Mouse (Mus musculus) limb, embryonic 10.5 days (tissue): ENCODE data around the gene Sh3bp5l. TPM values are rescaled to one million over a fixed set of nuclear protein-coding genes. Genes with fewer than 3 reads are reported as not detected.
"Not testable (repeated sequence)": the region's sequence is repeated elsewhere in the genome, so short reads cannot be mapped to it uniquely, and the experiment has no call there.

Experiments
- DNase-seq: peaks from one replicate; pipeline ENCODE4 v3.0.0-alpha.2; 2017; ENCODE audit warnings: low spot score
- H3K27ac ChIP-seq: fragments of 300-500 bp; sonication (generic); 2 replicates; pipeline ENCODE4 v1.5.1; 2016; ENCODE audit warnings: mild to moderate bottlenecking
- H3K27me3 ChIP-seq: fragments of 300-500 bp; sonication (generic); 2 replicates; pipeline ENCODE4 v1.6.1; 2016; ENCODE audit warnings: low read depth, mild to moderate bottlenecking; ENCODE audit not compliant: poor library complexity, severe bottlenecking
- H3K36me3 ChIP-seq: fragments of 300-500 bp; sonication (generic); 2 replicates; pipeline ENCODE4 v1.6.1; 2016; ENCODE audit warnings: mild to moderate bottlenecking, moderate library complexity
- H3K4me1 ChIP-seq: fragments of 300-500 bp; sonication (generic); 2 replicates; pipeline ENCODE4 v1.6.1; 2016
- H3K4me3 ChIP-seq: fragments of 300-500 bp; sonication (generic); 2 replicates; pipeline ENCODE4 v1.5.1; 2016; ENCODE audit warnings: mild to moderate bottlenecking, moderate library complexity
- H3K9me3 ChIP-seq: fragments of 300-500 bp; sonication (generic); replicated peaks from 2 replicates; pipeline ENCODE4 v1.6.1; 2016; ENCODE audit warnings: mild to moderate bottlenecking
- WGBS: fragments of 180-500 bp; shearing (Covaris S2); methylation state at CpG from one replicate; pipeline ENCODE4 v1.1.7; 2016; 5-methylcytosine and 5-hydroxymethylcytosine counted together
- polyA plus RNA-seq: library from polyadenylated mRNA; unstranded; fragments of >200 nt; fragmentation: Nextera tagmentation; extraction: Ambion mirVana; gene quantifications from 2 replicates; pipeline ENCODE4 v1.2.1, GENCODE M21; 2016

The Sh3bp5l gene
- polyA plus RNA-seq = 35.2 and 37.7 TPM in 2 replicates

DNA sequence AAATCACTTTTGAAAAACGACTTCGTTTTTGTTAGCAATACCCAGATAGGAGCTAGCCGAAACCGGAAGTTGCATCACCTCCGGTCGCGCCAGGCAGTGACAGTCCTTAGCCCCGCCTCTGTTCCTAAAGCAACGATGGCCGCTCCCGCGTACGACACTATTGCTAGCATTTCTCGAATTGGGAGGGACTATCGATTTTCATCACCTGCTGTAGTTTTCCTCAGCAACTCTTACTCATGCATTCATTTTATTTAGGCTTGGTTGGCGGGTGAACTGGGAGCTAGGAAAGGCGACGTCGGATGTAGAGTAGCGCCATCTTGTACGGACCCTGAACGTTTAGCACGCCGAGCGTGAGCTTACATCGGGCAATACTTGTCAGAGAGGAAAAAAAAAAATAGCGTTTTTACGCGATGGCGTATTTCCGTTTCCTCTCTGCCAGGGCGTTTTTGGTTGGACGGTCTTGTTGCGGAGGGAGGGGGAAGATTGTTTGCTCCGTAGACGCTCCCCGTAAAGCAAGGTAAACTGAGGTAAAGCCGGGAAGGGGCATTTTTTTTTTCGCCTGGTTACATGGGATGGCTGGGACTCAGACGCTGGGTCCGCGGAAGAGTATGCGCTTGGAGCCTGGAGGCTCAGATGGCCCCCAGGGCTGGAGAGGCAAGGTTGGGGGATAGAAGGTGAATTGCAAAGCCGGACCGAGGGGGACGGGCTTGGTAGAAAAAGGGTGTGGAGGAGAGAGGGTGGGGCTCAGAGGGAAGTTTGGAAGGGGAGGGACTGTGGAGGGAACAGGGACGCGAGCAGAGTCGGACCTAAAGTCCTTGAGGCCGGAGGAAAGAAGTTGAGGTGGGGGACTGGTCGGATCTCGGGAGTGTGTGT, at the start of gene Sh3bp5l, which contains the start of gene Zfp672:
Gene Sh3bp5l, plus strand, starts transcription at position 449 of the 873 bp plus-strand sequence.
Gene Zfp672, minus strand, starts transcription at position 64 of the 873 bp plus-strand sequence.
- Histone ChIP-seq H3K4me3 (peak within 1 kb of the TSS; percentile 93), H3K27me3 (no peaks in the 10 kb centered on the region), H3K36me3 (peaks cover 52% of the 10 kb centered on the region), H3K27ac (peak within 1 kb of the TSS; percentile 93), H3K4me1 (peaks cover 16% of the 10 kb centered on the region), H3K9me3 (no peaks in the 10 kb centered on the region)
- DNase-seq = peak; percentile 89
- WGBS = under 1% methylated on average over 52 of the region's 52 CpGs

DNA sequence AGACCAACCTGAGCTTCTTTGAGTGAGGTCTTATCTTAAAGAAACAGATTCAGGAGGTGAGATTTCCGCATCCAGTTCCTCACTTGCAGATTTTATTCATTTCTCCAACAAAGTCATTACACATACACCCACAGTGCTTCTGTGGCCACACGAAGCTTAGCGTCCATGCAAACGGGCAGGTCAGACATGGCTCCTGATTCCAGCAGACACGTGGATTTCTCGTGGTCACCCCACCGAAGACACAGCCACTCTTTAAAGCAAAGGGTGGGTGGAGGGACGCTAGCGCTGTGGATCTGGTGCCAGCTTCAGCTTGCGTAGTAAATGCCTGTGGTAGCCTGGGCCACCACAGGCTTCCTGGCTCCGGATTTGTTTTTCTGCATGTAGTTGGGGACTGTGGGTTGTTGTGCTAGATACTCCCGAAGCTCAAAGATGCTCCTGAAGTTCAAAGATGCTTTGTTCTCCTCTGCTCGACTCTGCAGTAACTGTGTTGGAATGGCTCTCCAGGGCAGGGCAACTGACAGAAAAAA, 48.5 kb upstream of the Sh3bp5l start:
- no peak overlapping the region for H3K4me3 ChIP-seq
- H3K9me3 ChIP-seq = no peaks in the 10 kb centered on the region
- no peak overlapping the region for H3K27ac ChIP-seq
- WGBS = 87% methylated on average over 13 of the region's 13 CpGs
- no peaks in the 10 kb centered on the region for H3K36me3 ChIP-seq
- DNase-seq = no peak
- no peaks in the 10 kb centered on the region for H3K27me3 ChIP-seq
- H3K4me1 ChIP-seq = no peaks in the 10 kb centered on the region

DNA sequence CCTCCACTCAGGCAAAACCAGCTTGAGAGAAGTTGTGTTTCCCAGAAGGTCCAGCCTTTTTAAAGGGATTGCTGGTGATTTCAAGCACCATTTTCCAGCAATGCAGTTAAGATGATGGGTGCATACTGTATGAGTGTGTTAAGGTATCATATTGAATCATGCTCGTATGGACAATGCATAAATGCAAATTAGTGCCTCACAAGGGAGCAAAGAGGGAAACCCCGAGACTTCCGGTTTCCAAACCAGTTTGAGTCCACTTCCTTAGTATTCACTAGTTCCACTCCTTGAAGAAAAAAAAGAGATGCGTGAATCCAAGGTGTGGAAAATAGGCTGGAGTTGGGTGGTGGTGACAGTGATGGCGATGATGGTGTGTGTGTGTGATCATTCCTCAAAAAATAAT, 48.0 kb upstream of the Sh3bp5l start:
- Histone ChIP-seq H3K9me3 (no peaks in the 10 kb centered on the region), H3K27me3 (no peaks in the 10 kb centered on the region), H3K4me1 (no peaks in the 10 kb centered on the region), H3K4me3 (no peak overlapping the region), H3K27ac (no peak overlapping the region), H3K36me3 (no peaks in the 10 kb centered on the region)
- no peak for DNase-seq
- 89% methylated on average over 5 of the region's 5 CpGs for whole genome bisulfite sequencing

DNA sequence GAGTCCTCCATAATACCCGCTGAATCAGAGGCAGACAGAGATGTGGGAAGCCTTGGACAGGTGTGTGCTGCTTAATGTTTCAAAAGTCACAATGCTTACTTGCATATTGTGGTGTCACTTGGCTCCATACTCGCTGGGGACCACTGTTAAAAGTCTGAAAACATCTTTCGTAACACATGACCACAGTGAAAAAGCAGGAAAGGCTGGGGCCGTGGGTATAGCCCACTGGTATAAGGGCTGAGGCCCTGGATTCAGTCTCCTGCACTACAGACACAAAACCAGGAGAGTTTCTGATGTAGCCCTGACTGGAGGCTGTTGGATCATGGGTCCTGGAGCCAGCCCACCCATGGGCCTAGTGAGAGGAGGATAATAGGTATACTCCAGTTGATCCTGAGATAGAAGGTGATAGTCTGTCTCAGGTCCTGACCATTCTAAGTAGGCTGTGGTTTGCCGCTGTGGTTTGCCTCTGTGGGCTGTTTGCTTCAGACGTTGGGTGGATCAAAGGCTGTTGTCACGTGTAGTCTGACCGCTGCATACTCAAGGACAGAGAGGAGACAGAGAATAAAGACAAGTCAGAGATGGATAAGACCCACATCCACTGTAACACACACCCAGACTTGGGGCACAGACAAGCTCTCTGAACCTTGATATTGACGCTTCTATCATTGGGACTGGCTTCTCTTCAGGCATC, 40.4 kb upstream of the Sh3bp5l start:
- no peaks in the 10 kb centered on the region for H3K36me3 ChIP-seq
- no peak overlapping the region for H3K27ac ChIP-seq
- DNase-seq = no peak
- no peaks in the 10 kb centered on the region for H3K4me1 ChIP-seq
- no peaks in the 10 kb centered on the region for H3K9me3 ChIP-seq
- WGBS = 76% methylated on average over 9 of the region's 9 CpGs
- H3K27me3 ChIP-seq = no peaks in the 10 kb centered on the region
- no peak overlapping the region for H3K4me3 ChIP-seq

DNA sequence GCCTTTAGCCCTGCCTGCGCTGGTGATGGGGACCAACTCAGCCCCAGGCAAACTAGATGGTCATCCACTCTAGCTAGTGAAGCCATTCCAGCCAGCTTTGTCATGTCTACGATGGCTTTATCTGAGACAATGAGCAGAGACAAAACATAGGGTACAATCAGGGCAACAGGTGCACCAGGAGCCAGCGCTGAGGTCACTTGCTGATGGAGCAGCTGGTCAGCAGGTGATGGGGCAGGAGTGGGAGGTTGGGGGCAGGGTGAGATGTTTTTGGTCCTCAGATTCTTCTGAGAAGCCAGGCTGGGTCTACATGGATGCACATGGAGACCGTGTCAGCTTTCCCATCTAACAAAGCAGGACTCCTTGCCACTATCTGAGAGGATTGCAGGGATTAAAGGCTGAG, 39.7 kb upstream of the Sh3bp5l start:
- 89% methylated on average over 4 of the region's 4 CpGs for WGBS
- DNase-seq = no peak
- no peaks in the 10 kb centered on the region for H3K27me3 ChIP-seq
- H3K4me1 ChIP-seq = no peaks in the 10 kb centered on the region
- H3K4me3 ChIP-seq = no peak overlapping the region
- no peaks in the 10 kb centered on the region for H3K36me3 ChIP-seq
- H3K27ac ChIP-seq = no peak overlapping the region
- H3K9me3 ChIP-seq = no peaks in the 10 kb centered on the region

DNA sequence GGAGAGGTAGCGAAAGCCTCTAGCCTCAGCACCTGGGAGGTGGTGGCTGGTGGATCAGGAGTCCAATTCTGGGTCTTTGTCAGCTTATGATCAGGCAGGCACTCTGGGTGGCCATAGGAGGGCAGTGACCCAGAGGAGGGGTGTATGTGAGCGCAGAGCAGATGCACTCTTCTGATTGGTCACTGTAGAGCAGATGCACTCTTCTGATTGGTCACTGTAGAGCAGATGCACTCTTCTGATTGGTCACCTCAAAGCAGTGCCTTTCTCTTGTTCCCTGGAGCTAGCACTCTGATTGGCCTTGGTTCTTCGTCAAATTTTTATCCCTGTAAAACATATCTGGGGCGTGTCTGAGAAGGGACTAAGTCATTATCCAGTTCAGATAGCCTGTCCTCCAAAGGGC, 37.7 kb upstream of the Sh3bp5l start:
- no peak overlapping the region for H3K4me3 ChIP-seq
- no peaks in the 10 kb centered on the region for H3K9me3 ChIP-seq
- 49% methylated on average over 4 of the region's 4 CpGs for WGBS
- H3K4me1 ChIP-seq = no peaks in the 10 kb centered on the region
- H3K27ac ChIP-seq = no peak overlapping the region
- no peaks in the 10 kb centered on the region for H3K27me3 ChIP-seq
- no peak for DNase-seq
- H3K36me3 ChIP-seq = no peaks in the 10 kb centered on the region

DNA sequence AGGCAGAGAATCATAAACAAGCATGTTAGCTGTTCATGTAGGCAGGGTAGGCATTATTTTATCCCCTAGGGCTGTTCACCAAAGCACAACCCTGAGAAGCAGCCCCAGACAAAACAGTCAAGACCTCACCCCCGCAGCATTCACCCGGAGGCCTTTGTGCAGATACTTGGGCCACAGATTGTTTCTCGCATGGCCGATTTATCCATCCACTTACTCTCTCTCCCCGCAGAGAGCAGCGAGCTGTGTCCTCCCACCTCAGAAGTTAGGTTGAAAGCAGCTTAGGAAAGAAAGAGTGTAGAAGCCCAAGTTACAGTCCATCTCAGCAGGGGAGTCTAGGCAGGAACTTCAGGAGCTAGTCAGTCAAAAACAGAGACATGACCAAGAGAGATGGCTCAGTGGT, 33.1 kb upstream of the Sh3bp5l start:
- WGBS = 90% methylated on average over 6 of the region's 6 CpGs
- no peak overlapping the region for H3K27ac ChIP-seq
- H3K9me3 ChIP-seq = no peaks in the 10 kb centered on the region
- H3K36me3 ChIP-seq = no peaks in the 10 kb centered on the region
- DNase-seq = no peak
- no peaks in the 10 kb centered on the region for H3K27me3 ChIP-seq
- 0 out of 2 replicates have a peak, but pooled peaks cover 8% of the 10 kb centered on the region for H3K4me1 ChIP-seq
- no peak overlapping the region for H3K4me3 ChIP-seq

DNA sequence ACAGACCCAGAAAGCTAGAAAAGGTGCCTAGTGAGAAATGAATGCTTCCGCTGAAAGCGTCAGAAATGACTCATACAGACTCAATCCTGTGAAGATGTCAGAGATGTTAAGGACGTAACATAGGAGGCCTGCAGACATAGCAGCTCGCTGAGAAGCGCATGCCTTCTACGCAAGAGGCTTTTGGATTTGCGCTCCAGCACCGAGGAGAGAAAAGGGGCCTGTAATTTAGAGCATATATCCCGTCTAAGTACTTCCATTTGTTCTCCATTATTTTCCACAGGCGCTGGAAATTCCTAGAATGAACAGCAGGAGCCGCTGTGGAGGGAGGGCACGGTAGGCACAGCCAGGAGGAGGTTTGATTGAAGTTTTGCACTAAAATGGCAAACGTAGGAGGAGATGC, 29.5 kb upstream of the Sh3bp5l start:
- peak; percentile 79 for DNase-seq
- H3K36me3 ChIP-seq = no peaks in the 10 kb centered on the region
- H3K27ac ChIP-seq = no peak overlapping the region
- no peaks in the 10 kb centered on the region for H3K27me3 ChIP-seq
- peaks cover 12% of the 10 kb centered on the region for H3K4me1 ChIP-seq
- H3K9me3 ChIP-seq = no peaks in the 10 kb centered on the region
- WGBS = 17% methylated on average over 13 of the region's 13 CpGs
- H3K4me3 ChIP-seq = peak overlapping the region; percentile 66

DNA sequence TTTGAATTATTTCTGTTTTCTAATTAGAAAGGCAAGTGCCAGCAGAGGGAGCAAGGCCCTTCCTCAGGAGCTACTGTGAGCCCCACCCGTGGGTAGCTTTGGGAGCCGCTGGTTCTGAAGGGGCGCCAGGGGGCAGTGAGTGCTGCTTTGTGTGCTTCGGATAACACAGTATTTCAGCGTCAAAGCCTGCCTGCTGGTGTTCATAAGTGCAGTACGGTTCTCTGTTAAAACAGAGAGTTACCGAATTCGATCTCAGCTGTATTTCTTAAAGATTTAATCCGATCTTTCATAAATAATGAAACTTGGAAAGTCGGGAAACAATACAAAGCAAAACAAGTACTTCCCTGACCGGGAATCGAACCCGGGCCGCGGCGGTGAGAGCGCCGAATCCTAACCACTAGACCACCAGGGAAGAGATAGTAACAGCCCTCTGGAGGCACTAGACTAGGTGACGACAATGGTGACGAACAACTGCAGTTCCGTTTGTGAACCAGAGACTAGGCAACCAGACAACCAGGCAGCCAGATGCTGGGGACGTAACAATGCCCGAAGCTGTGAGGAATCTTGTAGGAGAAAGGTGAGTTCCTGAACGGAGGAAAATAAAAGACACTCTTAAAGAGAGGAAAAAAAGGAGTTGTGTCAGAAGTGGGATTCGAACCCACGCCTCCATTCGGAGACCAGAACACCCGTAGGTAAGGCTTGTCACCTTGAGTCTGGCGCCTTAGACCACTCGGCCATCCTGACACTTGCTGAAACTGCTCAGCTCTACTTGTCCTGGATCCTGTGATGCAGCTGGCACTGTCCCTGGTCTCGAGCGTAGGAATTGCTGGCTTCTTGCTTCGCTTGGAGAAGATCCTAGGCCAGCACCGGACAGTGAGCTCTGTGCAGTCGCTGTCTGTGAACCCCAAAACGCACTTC, 28.4 kb upstream of the Sh3bp5l start:
- H3K4me1 ChIP-seq = peaks cover 21% of the 10 kb centered on the region
- peak; percentile 99 for DNase-seq
- no peaks in the 10 kb centered on the region for H3K36me3 ChIP-seq
- H3K9me3 ChIP-seq = no peaks in the 10 kb centered on the region
- H3K4me3 ChIP-seq = peak overlapping the region; percentile 66
- no peaks in the 10 kb centered on the region for H3K27me3 ChIP-seq
- H3K27ac ChIP-seq = peak overlapping the region; percentile 87
- WGBS = under 1% methylated on average over 36 of the region's 36 CpGs

DNA sequence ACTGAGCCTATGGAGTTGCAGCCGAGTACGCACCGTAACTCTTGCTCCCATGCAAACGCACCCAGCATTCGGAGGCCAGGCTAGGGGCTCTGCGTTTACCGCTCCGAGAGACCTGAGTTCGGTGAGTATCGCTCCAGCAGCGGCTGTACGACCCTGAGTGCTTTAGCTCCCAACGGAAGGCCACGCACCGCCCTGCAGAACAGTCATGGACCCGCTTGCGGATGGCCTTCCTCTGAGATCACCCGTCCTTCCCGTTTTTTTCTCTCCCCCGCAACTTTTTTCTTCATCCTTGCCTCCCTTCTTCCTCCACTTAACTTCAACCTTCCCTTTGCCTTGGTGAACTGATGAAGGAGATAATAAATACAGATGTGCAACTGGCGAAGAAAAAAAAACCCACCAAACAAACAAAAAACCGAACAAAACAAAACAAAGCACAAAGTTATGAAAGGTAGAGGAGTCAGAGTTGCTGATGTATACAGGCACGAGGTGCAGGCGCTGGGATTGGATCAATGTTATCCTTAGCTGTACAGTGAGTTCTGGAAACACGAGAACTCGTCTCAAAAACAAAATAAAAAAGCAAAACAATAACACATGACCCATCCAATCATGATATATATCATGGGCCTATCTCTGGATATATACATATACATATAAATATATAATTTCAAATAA, 27.6 kb upstream of the Sh3bp5l start:
- Histone ChIP-seq H3K4me3 (peak overlapping the region; percentile 66), H3K4me1 (peaks cover 29% of the 10 kb centered on the region), H3K36me3 (no peaks in the 10 kb centered on the region), H3K27ac (peak overlapping the region; percentile 87), H3K27me3 (no peaks in the 10 kb centered on the region), H3K9me3 (no peaks in the 10 kb centered on the region)
- DNase-seq = no peak
- 2% methylated on average over 26 of the region's 26 CpGs for WGBS

DNA sequence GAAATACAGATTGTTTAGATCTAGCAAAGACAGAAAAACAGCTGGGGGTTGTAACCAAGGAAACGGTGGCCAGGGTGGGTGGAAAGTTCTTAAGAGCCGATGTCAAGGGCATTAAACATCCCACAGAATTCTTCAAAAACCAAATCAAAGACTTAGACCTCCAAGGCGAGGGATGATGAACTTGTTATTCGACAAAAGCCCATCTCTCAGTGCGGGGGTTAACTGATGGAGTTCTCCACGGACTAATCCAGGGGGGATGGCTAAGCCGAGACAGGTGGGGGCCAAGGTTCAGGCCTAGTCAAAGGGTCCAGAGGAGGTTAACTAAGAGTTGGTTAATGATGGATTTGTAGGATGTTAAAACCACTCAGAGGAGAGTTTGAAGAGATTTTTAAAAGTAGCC, 26.9 kb upstream of the Sh3bp5l start:
- H3K4me3 ChIP-seq = peak overlapping the region; percentile 22; the same call in 1 of the 2 replicates
- DNase-seq = no peak
- no peak overlapping the region for H3K27ac ChIP-seq
- no peaks in the 10 kb centered on the region for H3K9me3 ChIP-seq
- H3K27me3 ChIP-seq = no peaks in the 10 kb centered on the region
- 30% methylated on average over 7 of the region's 7 CpGs for WGBS
- no peaks in the 10 kb centered on the region for H3K36me3 ChIP-seq
- peaks cover 32% of the 10 kb centered on the region for H3K4me1 ChIP-seq

DNA sequence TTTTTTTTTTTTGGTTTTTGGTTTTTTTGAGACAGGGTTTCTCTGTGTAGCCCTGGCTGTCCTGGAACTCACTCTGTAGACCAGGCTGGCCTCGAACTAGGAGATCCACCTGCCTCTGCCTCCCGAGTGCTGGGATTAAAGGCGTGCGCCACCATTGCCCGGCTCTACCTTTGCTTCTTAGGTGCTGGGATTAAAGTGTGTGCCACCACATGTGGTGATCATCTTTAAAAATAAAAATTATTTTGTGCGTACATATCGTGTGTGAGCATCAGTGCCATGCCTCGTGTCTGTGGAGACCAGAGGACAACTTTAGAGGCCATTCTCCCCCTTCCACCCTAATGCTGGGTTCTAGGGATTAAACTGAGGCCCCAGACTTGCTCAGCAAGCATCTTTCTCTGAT, 25.2 kb upstream of the Sh3bp5l start:
- H3K4me3 ChIP-seq, H3K27me3 ChIP-seq, DNase-seq, H3K27ac ChIP-seq, H3K9me3 ChIP-seq: not testable (repeated sequence)
- H3K4me1 ChIP-seq = peaks cover 32% of the 10 kb centered on the region
- peaks cover 12% of the 10 kb centered on the region for H3K36me3 ChIP-seq
- 93% methylated on average over 8 of the region's 8 CpGs for WGBS
